Mouse (Mus musculus) T-helper 17 cell (primary cell): ENCODE results near the gene Dpf3.

Experiments
- in situ Hi-C, 2 experiments: fragments of 300-600 bp; cut with MboI, MseI; formaldehyde crosslinking; loops; 1 replicate in 1 of 2; 2 replicates in 1 of 2; pipeline ENCODE4 v1.15.1; 2025; ENCODE audit warnings: high pct_unique_total_duplicates in 2 of 2

The Dpf3 gene

DNA sequence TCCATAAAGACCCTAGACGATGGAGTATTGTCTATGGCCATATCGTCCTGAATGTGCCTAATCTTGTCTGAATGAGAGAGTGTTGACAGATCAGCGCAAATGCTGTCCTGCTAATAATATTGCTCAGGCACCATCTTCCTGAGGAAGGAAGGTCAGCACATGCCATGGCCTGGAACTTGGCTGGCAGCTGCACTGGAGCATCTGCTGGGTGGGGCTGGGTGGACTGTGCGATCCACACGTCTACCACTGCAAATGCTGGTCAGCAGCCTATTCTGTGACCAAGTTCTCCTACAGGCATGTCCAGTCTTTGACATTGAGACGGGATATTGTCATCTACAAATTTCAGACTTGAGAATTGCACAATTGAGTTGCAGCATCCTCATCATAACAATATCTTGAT lies 257.8 kb downstream of the Dpf3 start:
- in situ Hi-C loops, result no loop called here

DNA sequence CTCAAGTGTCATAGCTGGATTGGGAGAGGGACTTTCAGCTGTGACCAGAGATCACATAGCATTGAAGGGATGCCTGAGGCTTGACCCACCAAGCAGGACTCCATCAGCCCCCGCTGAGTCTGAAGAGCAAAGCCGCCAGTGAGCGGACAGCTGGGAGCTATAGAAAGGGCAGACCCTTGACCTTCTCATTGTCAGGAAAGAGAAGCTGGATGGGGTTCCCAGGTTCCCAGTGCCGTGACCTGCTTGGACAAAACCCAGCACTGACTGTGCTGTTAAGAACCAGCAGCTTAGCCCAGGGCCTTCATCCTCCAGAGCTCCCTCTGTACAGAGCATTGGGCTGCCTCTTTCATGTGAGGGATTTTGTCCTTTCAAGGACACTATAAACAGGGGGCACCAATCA lies 260.5 kb downstream of the Dpf3 start:
- in situ Hi-C loops, result no loop called here

DNA sequence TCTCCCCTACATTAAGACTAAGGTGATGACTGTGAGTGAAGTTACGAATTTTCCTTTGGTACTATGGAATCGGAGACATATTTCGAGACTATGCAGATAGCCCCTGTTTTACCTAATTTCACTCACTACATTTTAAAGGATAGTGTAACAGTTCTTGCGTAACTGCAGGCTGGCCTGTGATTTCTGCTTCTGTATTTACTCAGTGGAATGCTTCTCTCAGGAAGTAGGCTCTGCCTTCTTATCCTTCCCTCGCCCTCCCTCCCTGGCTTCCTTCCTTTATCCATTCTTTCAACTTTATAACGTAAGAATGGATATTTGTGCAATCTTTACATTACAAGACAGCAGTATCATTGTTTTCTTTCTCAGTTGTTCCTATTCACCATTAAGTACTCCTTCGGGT lies 266.6 kb downstream of the Dpf3 start:
- in situ Hi-C loops, result no loop called here

GRCm38 (mm10) chr12:83213879-83214341 lies 273.6 kb downstream of the Dpf3 start:
- in situ Hi-C loops, result no loop called here

DNA sequence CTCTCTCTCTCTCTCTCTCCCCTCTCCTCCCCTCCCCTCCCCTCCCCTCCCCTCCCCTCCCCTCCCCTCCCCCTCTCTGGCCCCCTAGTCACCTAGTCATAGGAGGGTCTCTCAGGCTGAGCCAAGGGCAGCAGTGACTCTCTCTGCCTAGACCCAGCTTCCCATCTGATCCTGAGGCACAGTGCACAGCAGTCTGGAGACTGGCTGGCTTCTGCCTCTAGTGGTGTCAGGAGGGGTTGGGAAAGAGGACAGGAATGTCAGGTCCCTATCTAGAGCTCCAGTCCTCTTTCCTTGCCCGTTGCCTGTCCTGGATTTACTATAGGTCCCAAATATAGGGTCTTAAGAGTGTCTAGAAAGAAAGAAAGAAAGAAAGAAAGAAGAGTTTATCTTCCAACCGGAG lies 275.5 kb downstream of the Dpf3 start:
- in situ Hi-C loops, result no loop called here

GRCm38 (mm10) chr12:83211146-83211822 lies 276.2 kb downstream of the Dpf3 start:
- in situ Hi-C loops, result no loop called here

- in situ Hi-C loops, result no loop called here
Observed at GRCm38 (mm10) chr12:83210735-83211134, 276.8 kb downstream of the Dpf3 start.

DNA sequence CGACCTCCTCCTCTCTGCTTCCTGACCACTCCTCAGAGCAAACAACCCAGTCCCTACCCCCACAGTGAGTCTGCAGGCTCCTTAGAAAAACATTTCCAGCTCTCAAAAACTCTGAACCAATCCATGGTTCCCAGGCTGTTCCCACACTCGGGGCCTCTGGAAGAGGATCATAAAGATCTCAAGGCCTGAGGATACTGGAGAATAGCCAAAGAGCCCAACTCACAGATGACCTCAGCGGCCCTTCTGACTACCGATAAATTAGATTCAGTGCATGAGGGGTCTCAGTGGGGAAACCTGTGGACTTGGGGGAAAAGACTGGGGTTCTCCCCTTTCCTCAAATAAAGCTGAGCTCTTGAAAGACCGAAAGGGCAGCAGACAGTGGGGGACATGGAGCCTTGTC lies 277.2 kb downstream of the Dpf3 start:
- in situ Hi-C loops, result no loop called here

DNA sequence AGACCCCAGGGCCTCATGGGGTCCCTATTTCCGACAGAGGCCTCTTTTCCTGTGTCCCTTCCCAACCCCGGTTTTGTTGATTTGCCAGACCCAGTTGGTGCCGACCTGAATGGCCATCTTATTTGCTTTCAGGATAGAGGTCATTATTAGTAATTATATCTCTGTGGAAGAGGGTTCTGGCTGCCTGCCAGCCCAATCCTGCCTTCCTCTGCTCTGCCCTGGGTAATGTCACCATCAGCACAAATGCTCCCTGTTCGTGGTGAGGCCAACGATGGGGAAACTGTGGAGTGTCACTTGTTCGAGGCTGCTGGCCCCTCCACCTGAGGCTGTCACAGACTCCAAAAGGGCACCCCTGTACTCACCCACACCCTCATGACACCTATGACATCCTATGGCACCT lies 278.1 kb downstream of the Dpf3 start:
- in situ Hi-C loops, result no loop called here

GRCm38 (mm10) chr12:83208841-83209240 lies 278.7 kb downstream of the Dpf3 start:
- in situ Hi-C loops, result no loop called here

DNA sequence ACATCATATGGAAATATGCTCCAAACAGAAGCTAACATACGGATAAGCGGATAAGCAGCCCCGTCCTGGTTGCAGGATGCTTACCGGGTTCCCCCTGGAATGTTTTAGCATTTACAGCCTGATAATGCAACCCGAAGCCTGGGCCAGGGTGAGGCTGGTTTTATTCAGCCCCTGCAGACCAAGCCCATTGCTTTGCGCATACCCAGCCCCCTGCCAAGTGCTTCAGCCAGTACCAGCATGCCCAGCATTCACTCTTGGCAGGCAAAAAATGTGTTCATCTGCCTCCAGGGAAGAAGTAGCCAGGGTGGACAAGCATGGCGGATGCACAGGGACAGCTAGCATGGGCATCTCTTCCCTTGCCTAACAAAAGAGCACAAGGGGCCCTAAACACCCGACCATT lies 279.5 kb downstream of the Dpf3 start:
- in situ Hi-C loops, result no loop called here

- in situ Hi-C loops, result no loop called here
Observed at GRCm38 (mm10) chr12:83207481-83207880, 280.0 kb downstream of the Dpf3 start.

- in situ Hi-C loops, result no loop called here
Observed at GRCm38 (mm10) chr12:83206866-83207265, 280.6 kb downstream of the Dpf3 start.

DNA sequence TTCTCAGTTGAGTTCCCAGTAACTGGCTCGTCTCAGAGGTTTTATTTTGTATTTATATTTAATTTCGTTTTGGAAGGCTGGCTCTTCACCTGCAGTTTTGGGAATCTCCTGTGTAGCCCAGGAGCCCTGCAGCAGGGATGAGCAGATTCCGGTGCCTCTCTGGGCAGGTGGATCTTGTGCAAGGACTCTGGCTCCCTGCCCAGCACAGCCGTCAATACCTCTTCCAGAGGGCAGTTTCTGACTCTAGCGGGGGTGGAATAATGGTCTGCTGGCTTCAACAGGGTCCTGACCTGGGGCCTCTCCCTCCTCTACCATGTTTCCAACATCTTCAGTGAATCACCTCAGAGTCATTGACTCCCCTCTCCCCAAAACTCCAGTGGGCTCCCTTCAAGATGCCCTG lies 283.2 kb downstream of the Dpf3 start:
- in situ Hi-C loops, result no loop called here

GRCm38 (mm10) chr12:83201674-83202073 lies 285.8 kb downstream of the Dpf3 start:
- in situ Hi-C loops, result no loop called here

DNA sequence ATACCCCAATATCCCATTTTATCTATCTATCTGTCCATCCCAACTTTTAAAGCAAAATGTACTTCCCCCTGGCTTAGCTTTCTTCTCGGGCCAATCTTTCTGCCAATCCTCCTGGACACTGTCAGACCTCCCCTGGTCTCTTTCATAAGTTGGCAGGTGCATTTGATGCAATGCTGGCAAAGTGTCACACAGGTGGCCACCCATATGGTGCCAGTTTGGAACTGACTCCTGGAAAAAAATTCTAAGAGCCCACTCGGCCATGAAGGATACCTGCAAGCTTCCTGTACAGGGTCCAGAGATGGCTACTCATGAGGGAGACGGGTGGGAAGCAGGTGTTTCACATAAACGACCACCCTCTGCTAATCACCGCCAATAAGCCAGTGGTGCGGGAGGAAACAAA lies 307.0 kb downstream of the Dpf3 start:
- in situ Hi-C loops, result no loop called here

- in situ Hi-C loops, result no loop called here
Observed at GRCm38 (mm10) chr12:83179860-83180259, 307.7 kb downstream of the Dpf3 start.

GRCm38 (mm10) chr12:83178770-83179169 lies 308.7 kb downstream of the Dpf3 start:
- in situ Hi-C loops, result no loop called here

DNA sequence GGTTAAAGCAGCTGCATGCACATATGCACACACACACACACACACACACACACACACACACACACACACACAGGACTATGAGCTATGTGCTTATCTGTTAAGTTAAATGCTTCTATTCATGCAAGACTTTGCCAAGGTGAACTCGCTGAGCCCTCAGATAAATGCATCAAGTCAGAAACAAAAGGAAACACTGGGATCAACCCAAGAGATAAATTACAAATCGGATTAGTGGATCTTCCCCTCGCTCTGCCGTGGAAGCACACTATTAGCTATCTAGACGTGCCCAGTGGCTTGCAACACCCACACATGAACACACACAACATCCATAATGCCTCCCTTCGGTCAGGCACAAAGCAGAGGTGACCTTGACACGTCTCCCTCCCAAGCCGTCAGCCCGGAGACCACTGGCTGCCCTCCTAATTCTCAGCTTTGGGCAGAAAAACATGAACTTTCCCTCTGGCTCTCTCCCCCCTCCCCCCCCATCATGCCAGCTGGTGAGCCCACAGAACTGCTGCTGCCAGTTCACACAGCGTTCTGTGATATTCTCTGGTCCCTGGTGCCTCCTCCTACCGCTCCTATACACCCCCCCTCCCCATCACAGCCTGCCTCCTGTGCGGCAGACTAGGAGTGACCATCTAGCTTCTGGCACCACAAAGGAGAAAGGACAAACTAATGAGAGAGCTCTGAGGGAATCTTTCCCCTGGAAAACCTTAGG lies 317.9 kb downstream of the Dpf3 start:
- in situ Hi-C loops, result no loop called here

DNA sequence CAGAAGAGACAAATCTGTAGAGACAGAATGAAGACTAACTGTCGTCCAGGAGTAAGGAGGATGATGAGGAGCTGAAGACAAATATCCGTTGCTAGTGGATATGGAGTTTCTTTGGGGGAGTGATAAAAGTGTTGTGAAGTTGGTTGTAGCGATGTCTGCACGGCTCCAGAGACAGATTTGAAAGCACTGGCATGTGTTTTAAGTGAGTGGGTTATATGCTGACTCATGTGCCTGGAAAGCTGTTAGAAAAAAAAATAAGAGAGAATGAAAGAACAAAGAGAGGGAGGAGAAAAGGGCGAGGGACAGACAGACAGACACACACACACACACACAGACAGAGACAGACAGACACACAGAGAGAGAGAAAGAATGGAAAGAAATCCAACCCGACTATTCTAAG lies 319.2 kb downstream of the Dpf3 start:
- in situ Hi-C loops, result no loop called here

DNA sequence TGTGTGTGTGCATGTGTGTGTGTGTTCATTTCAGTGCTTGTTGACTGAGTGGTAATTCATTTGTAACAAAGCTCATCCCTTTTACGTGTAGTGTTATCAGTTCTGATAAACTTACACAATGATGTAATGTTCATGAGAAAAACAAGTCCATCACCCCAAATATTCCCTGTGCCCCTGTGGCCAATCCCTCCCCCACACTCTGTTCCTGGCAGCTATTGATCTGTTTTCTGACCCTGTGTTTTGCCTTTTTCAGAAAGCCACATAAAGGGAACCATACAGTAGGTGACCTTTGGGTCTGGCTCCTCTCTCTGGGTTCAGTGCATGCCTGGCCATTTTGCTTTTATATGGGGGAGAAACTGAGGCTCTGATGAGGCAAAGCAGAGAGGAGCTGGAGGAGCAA lies 322.5 kb downstream of the Dpf3 start:
- in situ Hi-C loops, result no loop called here
